Mouse (Mus musculus) CH12.LX (cell line): Measurements from ENCODE around the gene Dagla.

Experiments
- CTCF ChIP-seq, 2 experiments: IDR thresholded peaks in 1 of 2; conservative IDR thresholded peaks in 1 of 2; 2 replicates each; pipeline ENCODE4 v1.5.1; 2011 to 2012; ENCODE audit warnings: low read depth in 2 of 2, low read length in 2 of 2, improper control_type of control experiment in 1 of 2, inconsistent platforms in 1 of 2, mild to moderate bottlenecking in 1 of 2, moderate library complexity in 1 of 2
- MAX ChIP-seq: IDR thresholded peaks from 2 replicates; pipeline ENCODE4 v1.6.1; 2011; ENCODE audit warnings: low read length, improper control_type of control experiment
- NELFE ChIP-seq: IDR thresholded peaks from 2 replicates; pipeline ENCODE4 v1.6.1; 2011; ENCODE audit warnings: low read depth, low read length, improper control_type of control experiment
- PAX5 ChIP-seq: IDR thresholded peaks from 2 replicates; pipeline ENCODE4 v1.6.1; 2012; ENCODE audit warnings: low read length, inconsistent platforms, mixed read lengths
- RAD21 ChIP-seq: IDR thresholded peaks from 2 replicates; pipeline ENCODE4 v1.6.1; 2011; ENCODE audit warnings: low read depth, mild to moderate bottlenecking, low read length, improper control_type of control experiment, moderate library complexity
- RCOR1 ChIP-seq: conservative IDR thresholded peaks from 2 replicates; pipeline ENCODE4 v1.6.1; 2012; ENCODE audit warnings: low read depth, mild to moderate bottlenecking, inconsistent platforms, low read length, improper control_type of control experiment
- USF2 ChIP-seq: conservative IDR thresholded peaks from 2 replicates; pipeline ENCODE4 v1.6.1; 2011; ENCODE audit warnings: low read depth, low read length, improper control_type of control experiment
- ZKSCAN1 ChIP-seq: IDR thresholded peaks from 2 replicates; pipeline ENCODE4 v1.6.1; 2012; ENCODE audit warnings: low read depth, inconsistent platforms, low read length, improper control_type of control experiment, borderline replicate concordance
- ZNF384 ChIP-seq: IDR thresholded peaks from 2 replicates; pipeline ENCODE4 v1.6.1; 2012; ENCODE audit warnings: low read depth, low read length, improper control_type of control experiment, inconsistent platforms

GRCm38 (mm10) chr19:10266196-10266850 is 38.4 kb downstream of the Dagla start:
- TF ChIP-seq NELFE (no peak), RAD21 (peak; percentile 69), USF2 (no peak), CTCF (conservative IDR thresholded peaks at IDR 0.05 in 1 of 2, IDR thresholded peaks at IDR 0.05 in 1 of 2; ENCODE audit: low read depth in 2 of 2, low read length in 2 of 2) (peak; percentile 27 to 86; a peak in 2 of 4 replicates), ZKSCAN1 (no peak), PAX5 (no peak), ZNF384 (no peak), MAX (no peak), RCOR1 (no peak)
